Mouse (Mus musculus): ENCODE data around the gene Ets1. TPM values are rescaled to one million over a fixed set of nuclear protein-coding genes. Genes with fewer than 3 reads are reported as not detected.

The Ets1 gene
- total RNA-seq, 2 experiments from 2014 or later, result 64.3 to 67.1 TPM

DNA sequence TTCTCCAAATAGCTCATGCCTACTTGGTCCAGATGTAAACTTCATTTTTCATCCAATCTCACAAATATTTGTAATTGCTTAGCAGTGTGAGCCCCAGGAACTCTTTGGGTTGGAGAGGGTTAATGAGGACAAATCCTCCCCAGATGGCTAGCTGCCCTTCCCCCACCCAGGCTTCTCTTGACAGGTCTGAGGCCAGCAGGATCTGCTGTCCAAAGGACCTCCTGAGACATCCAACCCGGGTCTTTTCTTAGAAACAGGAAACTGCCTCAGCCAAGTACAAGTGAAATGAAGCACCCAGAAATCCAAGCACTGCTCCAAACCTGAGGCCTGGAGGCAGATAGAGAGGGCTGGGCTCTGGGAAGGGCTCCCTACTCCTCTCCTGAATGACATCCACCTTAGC is 151.6 kb downstream of the Ets1 start:
- peak; percentile 55 for DNase-seq (ENCODE audit: low spot score)
- intact Hi-C loops (cut with DNase I), result no loop called here

DNA sequence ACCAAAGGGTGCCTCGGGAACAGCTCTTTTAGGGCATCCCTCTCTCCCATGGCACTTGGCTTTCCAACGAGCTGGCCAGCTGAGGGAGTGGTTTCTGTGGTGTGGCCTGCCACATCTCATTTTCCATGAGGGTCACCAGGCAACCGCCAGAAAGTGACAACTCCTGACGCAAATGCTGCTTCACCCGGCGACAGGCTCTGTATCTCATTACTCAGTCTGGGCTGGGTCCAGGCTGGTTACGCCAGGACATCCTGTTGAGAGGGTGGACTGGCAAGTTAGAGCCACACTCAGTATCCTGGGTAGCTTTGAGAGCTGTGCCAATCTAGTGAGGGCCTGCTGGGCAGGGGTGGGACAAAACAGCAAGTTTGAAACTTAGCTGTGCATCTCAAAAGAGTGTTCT is 153.3 kb downstream of the Ets1 start:
- peak; percentile 28 for DNase-seq (ENCODE audit: low spot score)
- intact Hi-C loops (cut with DNase I), result no loop called here

- intact Hi-C loops (cut with DNase I), result no loop called here
These were observed 155.7 kb downstream of the Ets1 start for GRCm38 (mm10) chr9:32791699-32792098.

GRCm38 (mm10) chr9:32798171-32798570 is 162.2 kb downstream of the Ets1 start:
- intact Hi-C loops (cut with DNase I), result no loop called here
- DNase-seq (ENCODE audit: low spot score), result no peak

More at GRCm38 (mm10) chr9:32791699-32792098, 155.7 kb downstream of the Ets1 start:
- DNase-seq (ENCODE audit: low spot score), result peak; percentile 36

DNA sequence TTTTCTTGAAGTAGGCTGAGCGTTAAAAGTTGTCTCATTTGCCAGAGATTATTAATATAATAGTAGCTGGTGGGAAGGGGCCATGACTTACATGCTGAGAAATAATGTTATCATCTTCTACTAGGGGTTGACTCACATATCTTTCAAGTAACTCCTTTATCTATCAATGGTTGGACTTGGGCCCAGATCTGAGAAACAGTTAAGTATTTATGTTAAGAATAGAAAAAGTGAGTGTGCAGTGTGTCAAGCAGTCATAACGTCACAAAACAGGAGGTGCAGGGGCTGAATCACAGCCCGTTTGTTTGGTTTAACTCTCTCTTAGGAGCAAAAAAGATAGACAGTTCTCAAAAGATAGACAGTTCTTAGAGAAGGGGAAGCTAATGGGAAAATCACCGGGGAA is 170.1 kb downstream of the Ets1 start:
- intact Hi-C loops (cut with DNase I), result no loop called here
- no peak for DNase-seq (ENCODE audit: low spot score)

Other genes with a start within 250 kb of the Ets1 start
- gene Fli1, start 93.4 kb upstream of the Ets1 start, total RNA-seq (2021), result 10 to 100 TPM; 26.4 to 28.2 TPM

All from heart, postnatal 25 days (tissue).